Mouse (Mus musculus) testis, adult 2 months (tissue): ENCODE data around the gene Mboat7.

Experiments
- CTCF ChIP-seq: fragments of 200-500 bp; IDR thresholded peaks from 2 replicates; pipeline ENCODE4 v1.5.1; 2012; ENCODE audit warnings: low read depth, mild to moderate bottlenecking, inconsistent platforms, low read length, moderate library complexity; ENCODE audit not compliant: control insufficient read depth, insufficient read depth, insufficient replicate concordance
- POLR2A ChIP-seq: fragments of 200-500 bp; IDR thresholded peaks from 2 replicates; pipeline ENCODE4 v1.6.1; 2012; ENCODE audit warnings: low read depth, mild to moderate bottlenecking, inconsistent platforms, low read length, moderate library complexity; ENCODE audit not compliant: control insufficient read depth

- TF ChIP-seq CTCF (no peak), POLR2A (no peak)
These were observed 13.1 kb upstream of the Mboat7 start for GRCm38 (mm10) chr7:3706343-3706934.
